Mouse (Mus musculus): ENCODE measurements at regions not wholly inside any gene's neighbourhood (a gene's known extent, or its start where the extent isn't known, plus 50 kb on each side); places are given as distances from the start of the nearest gene placed in this dataset.

DNA sequence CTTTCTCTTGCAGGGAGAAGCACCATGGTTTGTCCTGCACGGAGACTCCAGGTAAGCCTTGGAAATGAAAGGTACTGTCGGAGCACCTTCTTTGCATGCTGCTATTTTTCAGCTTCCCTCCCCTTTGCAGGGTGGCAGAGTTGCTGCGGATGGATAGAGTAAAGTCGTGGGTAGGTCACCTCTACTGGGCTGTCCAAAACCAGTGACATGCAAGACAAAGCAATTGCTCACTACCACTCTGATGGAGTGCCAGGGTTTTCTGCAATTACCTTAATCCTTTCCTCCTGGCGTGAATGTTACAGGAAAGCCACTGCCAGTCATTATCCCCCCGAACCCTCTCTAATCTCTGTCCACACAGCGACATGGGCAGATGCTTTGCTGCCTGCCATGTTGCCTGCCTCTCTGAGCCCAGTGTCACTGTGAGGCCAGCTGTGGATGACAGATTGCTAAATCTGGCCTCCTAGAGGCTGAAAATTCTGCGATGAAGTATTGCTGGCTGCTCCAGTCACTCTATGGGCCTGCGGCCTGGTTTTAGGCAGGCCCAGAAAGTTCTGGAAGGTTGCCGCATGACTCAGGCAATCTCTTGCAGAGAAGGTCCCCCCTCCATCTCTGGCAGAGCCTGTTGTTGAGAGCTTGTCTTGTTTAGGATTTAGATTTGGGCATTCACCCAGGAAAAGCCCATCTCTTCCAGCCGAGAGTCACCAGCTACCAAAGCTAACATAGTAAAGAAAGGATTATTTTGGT is 54.1 kb upstream of the Sod3 start:
- H3K4me2 ChIP-seq (ENCODE audit: low read depth, low read length): no peak overlapping the region
- no peaks in the 10 kb centered on the region for H3K4me1 ChIP-seq (ENCODE audit: control insufficient read depth, insufficient read depth, low read length)
- H3K27me3 ChIP-seq (replicated peaks; ENCODE audit: control insufficient read depth, insufficient read depth, low read length): no peaks in the 10 kb centered on the region
- ATAC-seq (ENCODE audit: low read depth) (no peak), DNase-seq (ENCODE audit: low spot score) (peak; percentile 26)
- WGBS: 74% methylated on average over 11 of the region's 11 CpGs
- H3K9me3 ChIP-seq (ENCODE audit: control insufficient read depth, low read length): no peaks in the 10 kb centered on the region
- no peak overlapping the region for H3K27ac ChIP-seq (replicated peaks; ENCODE audit: low read depth, low read length)
- no peaks in the 10 kb centered on the region for H3K36me3 ChIP-seq (ENCODE audit: control insufficient read depth, insufficient read depth, low read length)
- no peak overlapping the region for H3K9ac ChIP-seq (ENCODE audit: low read depth, low read length)
- no peak overlapping the region for H3K4me3 ChIP-seq (ENCODE audit: low read depth, low read length)

DNA sequence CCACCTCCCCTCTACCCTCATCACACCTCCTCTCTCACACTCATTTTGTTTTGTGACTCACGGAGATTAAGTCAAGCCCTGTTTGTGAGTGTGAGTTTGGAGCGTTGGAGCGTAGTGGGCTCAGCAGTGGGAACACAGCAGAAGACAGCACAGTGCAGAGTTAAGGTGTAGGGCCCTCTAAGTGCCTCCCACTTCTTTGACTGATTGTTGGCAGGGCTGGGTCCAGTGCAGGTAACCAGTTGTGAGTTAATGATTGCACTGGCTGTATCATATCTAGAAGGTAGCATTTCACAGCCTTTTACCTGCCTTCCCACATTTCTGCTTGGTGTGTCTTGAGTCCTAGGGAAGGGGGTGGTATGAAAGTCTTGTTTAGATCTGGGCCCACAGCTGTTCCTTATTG is 67.3 kb upstream of the Sod3 start:
- H3K27ac ChIP-seq (replicated peaks; ENCODE audit: low read depth, low read length): no peak overlapping the region

DNA sequence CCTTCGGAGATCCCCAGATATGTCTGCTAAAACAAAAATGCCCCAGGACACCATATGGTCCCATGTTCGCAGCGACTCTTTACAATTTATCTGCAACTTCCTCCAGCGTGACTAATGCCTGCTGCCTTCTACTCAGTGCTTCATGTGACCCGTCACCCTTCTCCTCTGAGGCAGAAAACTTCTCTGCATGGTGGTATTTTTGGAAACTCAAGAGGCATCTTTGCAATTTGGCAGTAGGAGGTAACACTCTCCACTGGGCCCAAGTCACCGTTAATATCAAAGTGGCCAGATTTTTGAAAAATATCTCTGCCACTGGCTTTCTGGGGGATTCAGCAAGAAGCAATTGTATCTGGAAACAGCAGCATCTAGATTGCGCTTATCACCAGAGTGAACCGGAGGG is 69.1 kb upstream of the Sod3 start:
- WGBS: 54% methylated on average over 8 of the region's 8 CpGs
- ATAC-seq (ENCODE audit: low read depth) (no peak), DNase-seq (ENCODE audit: low spot score) (no peak)
- no peak overlapping the region for H3K4me2 ChIP-seq (ENCODE audit: low read depth, low read length)
- H3K4me3 ChIP-seq (ENCODE audit: low read depth, low read length): no peak overlapping the region
- no peak overlapping the region for H3K27ac ChIP-seq (replicated peaks; ENCODE audit: low read depth, low read length)
- no peak overlapping the region for H3K9ac ChIP-seq (ENCODE audit: low read depth, low read length)
- no peaks in the 10 kb centered on the region for H3K4me1 ChIP-seq (ENCODE audit: control insufficient read depth, insufficient read depth, low read length)
- H3K27me3 ChIP-seq (replicated peaks; ENCODE audit: control insufficient read depth, insufficient read depth, low read length): no peaks in the 10 kb centered on the region
- H3K9me3 ChIP-seq (ENCODE audit: control insufficient read depth, low read length): no peaks in the 10 kb centered on the region
- H3K36me3 ChIP-seq (ENCODE audit: control insufficient read depth, insufficient read depth, low read length): no peaks in the 10 kb centered on the region

More for the DNA sequence above, 67.3 kb upstream of the Sod3 start:
- Histone ChIP-seq H3K4me3 (ENCODE audit: low read depth, low read length) (no peak overlapping the region), H3K36me3 (ENCODE audit: control insufficient read depth, insufficient read depth, low read length) (no peaks in the 10 kb centered on the region), H3K9me3 (ENCODE audit: control insufficient read depth, low read length) (no peaks in the 10 kb centered on the region), H3K27me3 (replicated peaks; ENCODE audit: control insufficient read depth, insufficient read depth, low read length) (no peaks in the 10 kb centered on the region), H3K4me2 (ENCODE audit: low read depth, low read length) (no peak overlapping the region), H3K4me1 (ENCODE audit: control insufficient read depth, insufficient read depth, low read length) (no peaks in the 10 kb centered on the region), H3K9ac (ENCODE audit: low read depth, low read length) (no peak overlapping the region)
- ATAC-seq (ENCODE audit: low read depth): no peak
- DNase-seq (ENCODE audit: low spot score): no peak
- 88% methylated on average over 3 of the region's 3 CpGs for WGBS

DNA sequence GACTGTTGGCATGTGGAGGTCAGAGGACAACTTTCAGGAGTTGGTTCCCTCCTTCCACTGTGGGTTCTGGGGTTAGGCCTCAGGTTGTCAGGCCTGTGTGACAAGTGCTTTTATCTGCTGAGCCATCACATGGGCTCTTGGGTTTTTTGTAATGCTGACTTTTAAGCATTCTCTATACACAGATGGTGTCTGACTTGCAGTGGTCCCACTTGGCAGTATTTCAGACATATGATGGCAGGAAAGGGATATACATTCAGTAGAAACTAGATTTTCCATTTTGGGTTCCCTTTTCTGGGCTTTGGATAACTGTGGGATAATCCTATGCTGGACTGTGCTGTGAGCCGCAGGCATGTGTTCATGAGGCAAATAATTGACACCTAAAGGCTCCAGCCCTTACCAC is 75.3 kb upstream of the Sod3 start:
- Histone ChIP-seq H3K4me2 (ENCODE audit: low read depth, low read length) (no peak overlapping the region), H3K27me3 (replicated peaks; ENCODE audit: control insufficient read depth, insufficient read depth, low read length) (no peaks in the 10 kb centered on the region), H3K4me1 (ENCODE audit: control insufficient read depth, insufficient read depth, low read length) (no peaks in the 10 kb centered on the region), H3K4me3 (ENCODE audit: low read depth, low read length) (no peak overlapping the region), H3K27ac (replicated peaks; ENCODE audit: low read depth, low read length) (no peak overlapping the region), H3K9ac (ENCODE audit: low read depth, low read length) (no peak overlapping the region), H3K9me3 (ENCODE audit: control insufficient read depth, low read length) (no peaks in the 10 kb centered on the region), H3K36me3 (ENCODE audit: control insufficient read depth, insufficient read depth, low read length) (no peaks in the 10 kb centered on the region)
- DNase-seq (ENCODE audit: low spot score): no peak
- ATAC-seq (ENCODE audit: low read depth): no peak
- 89% methylated on average over 1 of the region's 1 CpGs for WGBS

DNA sequence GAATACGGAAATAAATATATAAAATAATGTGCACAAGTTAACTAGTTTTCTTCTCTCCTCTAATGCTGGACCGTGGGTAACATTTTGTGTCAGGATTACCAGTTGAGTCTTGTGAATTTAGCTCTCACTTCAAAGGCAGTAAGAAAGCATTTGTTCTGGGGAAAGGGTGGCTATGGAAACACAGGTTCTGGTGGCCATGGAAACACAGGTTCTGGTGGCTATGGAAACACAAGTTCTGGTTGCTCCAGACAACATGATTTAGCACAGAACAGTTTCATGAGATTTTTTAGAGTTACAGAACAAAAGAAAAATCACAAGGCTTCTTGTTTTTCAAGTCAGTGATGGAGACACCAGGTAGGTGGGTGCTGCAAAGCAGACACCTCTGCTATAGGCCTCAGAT is 82.7 kb upstream of the Sod3 start:
- no peak for DNase-seq (ENCODE audit: low spot score)
- no peak overlapping the region for H3K4me3 ChIP-seq (ENCODE audit: low read depth, low read length)
- H3K9ac ChIP-seq (ENCODE audit: low read depth, low read length): no peak overlapping the region
- H3K27ac ChIP-seq (replicated peaks; ENCODE audit: low read depth, low read length): no peak overlapping the region
- no peaks in the 10 kb centered on the region for H3K4me1 ChIP-seq (ENCODE audit: control insufficient read depth, insufficient read depth, low read length)
- H3K9me3 ChIP-seq (ENCODE audit: control insufficient read depth, low read length): no peaks in the 10 kb centered on the region
- H3K36me3 ChIP-seq (ENCODE audit: control insufficient read depth, insufficient read depth, low read length): no peaks in the 10 kb centered on the region
- no peak overlapping the region for H3K4me2 ChIP-seq (ENCODE audit: low read depth, low read length)
- no peak for ATAC-seq (ENCODE audit: low read depth)
- no peaks in the 10 kb centered on the region for H3K27me3 ChIP-seq (replicated peaks; ENCODE audit: control insufficient read depth, insufficient read depth, low read length)
- 85% methylated on average over 2 of the region's 2 CpGs for WGBS

DNA sequence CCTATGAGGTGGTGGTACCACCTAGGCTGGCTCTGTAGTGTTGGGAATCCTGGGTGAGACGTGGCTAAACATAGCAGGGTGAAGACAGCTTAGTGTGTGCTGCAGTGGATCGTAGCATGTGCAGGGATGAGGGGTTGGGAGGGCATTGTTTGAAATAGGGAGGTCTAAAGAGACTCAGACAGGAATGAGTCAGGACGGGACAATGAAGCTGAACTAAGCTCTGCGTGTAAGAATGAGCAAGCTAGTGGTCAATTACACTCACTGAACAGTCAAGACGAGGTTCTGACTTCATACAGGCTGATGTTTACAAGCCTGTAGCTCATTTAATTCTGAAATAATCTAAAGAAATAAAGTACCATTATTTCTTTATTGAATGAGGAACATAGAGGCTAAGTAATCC is 85.5 kb upstream of the Sod3 start:
- ATAC-seq (ENCODE audit: low read depth): no peak
- DNase-seq (ENCODE audit: low spot score): no peak
- Histone ChIP-seq H3K4me2 (ENCODE audit: low read depth, low read length) (no peak overlapping the region), H3K36me3 (ENCODE audit: control insufficient read depth, insufficient read depth, low read length) (no peaks in the 10 kb centered on the region), H3K9ac (ENCODE audit: low read depth, low read length) (no peak overlapping the region), H3K4me3 (ENCODE audit: low read depth, low read length) (no peak overlapping the region), H3K9me3 (ENCODE audit: control insufficient read depth, low read length) (no peaks in the 10 kb centered on the region), H3K27me3 (replicated peaks; ENCODE audit: control insufficient read depth, insufficient read depth, low read length) (no peaks in the 10 kb centered on the region), H3K27ac (replicated peaks; ENCODE audit: low read depth, low read length) (no peak overlapping the region), H3K4me1 (ENCODE audit: control insufficient read depth, insufficient read depth, low read length) (no peaks in the 10 kb centered on the region)
- 76% methylated on average over 5 of the region's 5 CpGs for WGBS

DNA sequence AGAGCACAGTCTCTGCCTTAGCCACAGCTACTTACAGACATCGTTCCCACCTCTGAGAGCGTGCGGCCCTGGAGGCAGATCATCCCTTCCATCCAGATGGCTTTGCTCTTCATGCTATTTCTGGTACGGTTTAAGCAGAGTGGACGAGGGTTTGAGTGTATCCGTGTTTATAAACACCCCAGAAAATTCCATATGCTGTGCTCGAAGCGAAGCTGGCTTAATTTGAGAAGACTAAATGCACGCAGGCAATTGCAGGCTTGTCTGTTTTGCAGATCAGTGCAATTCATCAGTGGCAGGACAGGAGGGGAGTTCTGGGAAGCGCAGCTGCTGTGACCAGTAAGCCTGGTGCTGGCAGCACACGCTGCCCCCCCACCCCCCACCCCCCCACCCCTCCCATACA is 72.9 kb upstream of the Dhx15 start:
- Histone ChIP-seq H3K9me3 (ENCODE audit: control insufficient read depth, low read length) (0 out of 2 replicates have a peak, but pooled peaks cover 4% of the 10 kb centered on the region), H3K27ac (replicated peaks; ENCODE audit: low read depth, low read length) (no peak overlapping the region), H3K27me3 (replicated peaks; ENCODE audit: control insufficient read depth, insufficient read depth, low read length) (no peaks in the 10 kb centered on the region), H3K4me2 (ENCODE audit: low read depth, low read length) (no peak overlapping the region), H3K4me1 (ENCODE audit: control insufficient read depth, insufficient read depth, low read length) (no peaks in the 10 kb centered on the region), H3K9ac (ENCODE audit: low read depth, low read length) (no peak overlapping the region), H3K4me3 (ENCODE audit: low read depth, low read length) (no peak overlapping the region), H3K36me3 (ENCODE audit: control insufficient read depth, insufficient read depth, low read length) (no peaks in the 10 kb centered on the region)
- 76% methylated on average over 10 of the region's 11 CpGs for WGBS
- ATAC-seq (ENCODE audit: low read depth): no peak
- DNase-seq (ENCODE audit: low spot score): peak; percentile 14

DNA sequence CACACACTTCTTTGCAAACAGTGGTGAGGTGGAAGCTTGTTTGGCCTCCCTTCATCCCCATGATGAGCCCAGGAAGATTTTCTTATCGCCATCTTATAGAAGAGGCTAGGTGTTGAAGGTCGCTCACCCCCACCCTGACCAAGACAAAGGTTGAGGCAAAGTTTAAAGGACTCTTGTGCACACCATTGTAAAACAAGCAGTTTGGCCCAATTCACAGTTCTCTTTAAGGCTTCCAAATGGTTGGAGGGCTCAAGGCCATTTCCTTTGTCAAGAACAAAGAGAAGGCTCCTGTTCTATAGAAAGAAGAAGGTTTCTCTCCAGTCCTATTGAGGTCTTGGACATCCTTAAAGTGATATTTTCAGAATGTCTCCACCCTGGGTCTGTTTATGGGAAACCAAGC is 67.8 kb upstream of the Dhx15 start:
- H3K9ac ChIP-seq (ENCODE audit: low read depth, low read length): no peak overlapping the region
- no peaks in the 10 kb centered on the region for H3K36me3 ChIP-seq (ENCODE audit: control insufficient read depth, insufficient read depth, low read length)
- no peak overlapping the region for H3K4me2 ChIP-seq (ENCODE audit: low read depth, low read length)
- H3K27me3 ChIP-seq (replicated peaks; ENCODE audit: control insufficient read depth, insufficient read depth, low read length): no peaks in the 10 kb centered on the region
- 89% methylated on average over 2 of the region's 2 CpGs for WGBS
- H3K27ac ChIP-seq (replicated peaks; ENCODE audit: low read depth, low read length): no peak overlapping the region
- no peaks in the 10 kb centered on the region for H3K9me3 ChIP-seq (ENCODE audit: control insufficient read depth, low read length)
- peaks cover 3% of the 10 kb centered on the region; the same call in 1 of the 2 replicates for H3K4me1 ChIP-seq (ENCODE audit: control insufficient read depth, insufficient read depth, low read length)
- DNase-seq (ENCODE audit: low spot score) (no peak), ATAC-seq (ENCODE audit: low read depth) (no peak)
- no peak overlapping the region for H3K4me3 ChIP-seq (ENCODE audit: low read depth, low read length)

DNA sequence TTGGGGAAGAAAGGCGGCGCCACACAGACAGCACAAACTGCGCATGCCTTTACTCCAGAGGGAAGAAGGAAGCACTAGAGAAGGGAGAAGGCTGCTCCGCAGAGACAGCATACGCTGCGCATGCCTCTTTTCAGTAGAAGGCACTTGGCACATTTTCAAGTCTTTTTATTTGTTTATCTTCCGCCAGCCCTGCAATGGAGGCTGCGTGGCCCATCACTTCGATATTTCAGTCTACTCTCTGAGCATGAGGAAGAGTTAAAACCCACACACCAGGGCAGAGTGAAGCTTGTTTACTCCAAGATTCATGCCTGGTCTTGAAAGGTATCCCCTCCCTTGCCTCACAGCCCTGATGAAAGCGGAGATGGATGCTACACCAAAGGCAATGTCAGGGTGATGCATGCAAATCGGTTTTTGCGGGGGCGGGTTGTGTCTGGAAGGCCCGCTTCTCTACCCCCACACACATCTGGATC is 64.3 kb upstream of the Dhx15 start:
- Histone ChIP-seq H3K27ac (replicated peaks; ENCODE audit: low read depth, low read length) (peak overlapping the region; percentile 8), H3K27me3 (replicated peaks; ENCODE audit: control insufficient read depth, insufficient read depth, low read length) (no peaks in the 10 kb centered on the region), H3K9me3 (ENCODE audit: control insufficient read depth, low read length) (no peaks in the 10 kb centered on the region), H3K36me3 (ENCODE audit: control insufficient read depth, insufficient read depth, low read length) (no peaks in the 10 kb centered on the region), H3K4me3 (ENCODE audit: low read depth, low read length) (no peak overlapping the region), H3K4me1 (ENCODE audit: control insufficient read depth, insufficient read depth, low read length) (peaks cover 3% of the 10 kb centered on the region; the same call in 1 of the 2 replicates), H3K9ac (ENCODE audit: low read depth, low read length) (0 out of 2 replicates have a peak overlapping the region, but pooled peaks have one; percentile 9), H3K4me2 (ENCODE audit: low read depth, low read length) (peak overlapping the region; percentile 36)
- 36% methylated on average over 14 of the region's 14 CpGs for WGBS
- ATAC-seq (ENCODE audit: low read depth): peak; percentile 81
- peak; percentile 84 for DNase-seq (ENCODE audit: low spot score)

Data from embryonic facial prominence, embryonic 14.5 days (tissue).